Mouse (Mus musculus): ENCODE measurements around the gene Wap. TPM values are rescaled to one million over a fixed set of nuclear protein-coding genes. Genes with fewer than 3 reads are reported as not detected.
A peak's percentile ranks its signal among the peaks of the same experiment; 100 is the strongest.

Wap gene
- polyA plus RNA-seq, 1 experiment from 2014 or later: not detected

DNA sequence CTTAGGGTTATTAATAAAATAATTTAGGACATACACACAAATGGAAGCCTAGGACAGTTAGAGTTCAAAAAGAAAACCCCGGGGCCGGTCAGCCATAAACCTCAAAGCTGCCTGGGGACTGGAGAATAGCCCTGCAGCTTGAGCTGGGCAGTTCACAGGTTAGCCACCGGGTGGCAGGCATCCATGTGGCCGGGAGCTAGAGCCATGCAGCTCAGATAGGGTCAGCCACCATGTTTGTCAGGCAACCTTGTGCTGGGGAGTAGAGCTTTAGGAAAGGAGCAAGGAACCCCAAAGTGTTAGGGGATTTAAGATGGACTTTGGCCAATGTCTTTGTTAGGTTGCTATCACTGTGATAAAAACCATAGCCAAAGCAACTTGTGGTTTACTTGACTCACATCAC lies 9.9 kb downstream of the Wap start:
- Histone ChIP-seq H3K9me3 (no peaks in the 10 kb centered on the region), H3K4me3 (replicated peaks) (no peak overlapping the region), H3K9ac (replicated peaks) (no peak overlapping the region), H3K27ac (no peak overlapping the region), H3K4me1 (replicated peaks) (peaks cover 22% of the 10 kb centered on the region), H3K36me3 (peaks cover 13% of the 10 kb centered on the region), H3K4me2 (no peak overlapping the region), H3K27me3 (no peaks in the 10 kb centered on the region)
- ATAC-seq (ENCODE audit: insufficient number of reproducible peaks, insufficient read depth, low FRiP score, low TSS enrichment, low read depth): no peak
- WGBS: 33% methylated on average over 4 of the region's 4 CpGs

DNA sequence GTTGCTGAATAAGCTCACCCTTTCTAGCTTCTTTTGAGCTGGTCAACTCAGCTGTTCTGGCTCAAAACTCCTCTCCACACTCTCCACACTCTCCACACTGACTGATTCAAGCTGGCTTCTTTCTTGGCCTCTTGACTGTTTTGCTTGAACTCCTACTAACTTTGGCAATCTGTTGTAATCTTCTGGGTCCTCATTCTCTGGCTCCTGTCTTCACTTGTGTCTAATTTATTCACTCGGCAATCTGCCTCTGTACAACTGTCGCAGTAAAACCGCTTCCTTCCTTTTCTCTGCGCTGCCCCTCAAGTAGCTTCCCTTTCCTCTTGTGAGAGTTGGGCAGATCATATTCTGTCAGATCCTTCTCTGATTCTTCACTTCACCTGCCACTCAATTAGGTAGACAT lies 10.7 kb downstream of the Wap start:
- no peak overlapping the region for H3K4me2 ChIP-seq
- no peak overlapping the region for H3K27ac ChIP-seq
- no peaks in the 10 kb centered on the region for H3K9me3 ChIP-seq
- peaks cover 24% of the 10 kb centered on the region for H3K4me1 ChIP-seq (replicated peaks)
- no peak overlapping the region for H3K4me3 ChIP-seq (replicated peaks)
- 93% methylated on average over 4 of the region's 4 CpGs for WGBS
- no peak overlapping the region for H3K9ac ChIP-seq (replicated peaks)
- H3K36me3 ChIP-seq: peaks cover 21% of the 10 kb centered on the region
- H3K27me3 ChIP-seq: no peaks in the 10 kb centered on the region
- ATAC-seq (ENCODE audit: insufficient number of reproducible peaks, insufficient read depth, low FRiP score, low TSS enrichment, low read depth): no peak

DNA sequence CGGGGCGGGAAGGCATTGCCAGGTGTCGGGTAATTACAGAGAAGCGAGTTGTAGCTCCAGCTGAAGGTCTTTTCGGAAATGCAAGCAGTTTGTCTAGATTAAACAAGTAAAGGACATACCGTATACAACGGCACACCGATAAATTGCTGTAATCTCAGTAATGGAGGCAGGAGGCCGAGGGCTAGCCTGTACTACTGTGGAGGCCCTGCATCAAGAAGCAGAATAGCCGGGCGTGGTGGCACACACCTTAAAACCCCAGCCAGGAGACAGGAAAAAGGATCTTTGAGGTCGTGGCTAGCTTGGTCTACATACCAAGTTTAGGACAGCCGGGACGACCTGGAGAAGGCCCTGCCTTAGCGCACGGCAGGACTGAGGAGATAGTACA lies 12.1 kb downstream of the Wap start:
- H3K4me1 ChIP-seq (replicated peaks): peaks cover 24% of the 10 kb centered on the region
- no peaks in the 10 kb centered on the region for H3K9me3 ChIP-seq
- H3K36me3 ChIP-seq: peaks cover 35% of the 10 kb centered on the region
- peak overlapping the region; percentile 91 for H3K27ac ChIP-seq
- ATAC-seq (ENCODE audit: insufficient number of reproducible peaks, insufficient read depth, low FRiP score, low TSS enrichment, low read depth): peak; percentile 16; the same call in 1 of the 2 replicates
- peak overlapping the region; percentile 72 for H3K4me3 ChIP-seq (replicated peaks)
- H3K9ac ChIP-seq (replicated peaks): peak overlapping the region; percentile 73
- H3K4me2 ChIP-seq: peak overlapping the region; percentile 72
- H3K27me3 ChIP-seq: no peaks in the 10 kb centered on the region
- 12% methylated on average over 16 of the region's 16 CpGs for WGBS

DNA sequence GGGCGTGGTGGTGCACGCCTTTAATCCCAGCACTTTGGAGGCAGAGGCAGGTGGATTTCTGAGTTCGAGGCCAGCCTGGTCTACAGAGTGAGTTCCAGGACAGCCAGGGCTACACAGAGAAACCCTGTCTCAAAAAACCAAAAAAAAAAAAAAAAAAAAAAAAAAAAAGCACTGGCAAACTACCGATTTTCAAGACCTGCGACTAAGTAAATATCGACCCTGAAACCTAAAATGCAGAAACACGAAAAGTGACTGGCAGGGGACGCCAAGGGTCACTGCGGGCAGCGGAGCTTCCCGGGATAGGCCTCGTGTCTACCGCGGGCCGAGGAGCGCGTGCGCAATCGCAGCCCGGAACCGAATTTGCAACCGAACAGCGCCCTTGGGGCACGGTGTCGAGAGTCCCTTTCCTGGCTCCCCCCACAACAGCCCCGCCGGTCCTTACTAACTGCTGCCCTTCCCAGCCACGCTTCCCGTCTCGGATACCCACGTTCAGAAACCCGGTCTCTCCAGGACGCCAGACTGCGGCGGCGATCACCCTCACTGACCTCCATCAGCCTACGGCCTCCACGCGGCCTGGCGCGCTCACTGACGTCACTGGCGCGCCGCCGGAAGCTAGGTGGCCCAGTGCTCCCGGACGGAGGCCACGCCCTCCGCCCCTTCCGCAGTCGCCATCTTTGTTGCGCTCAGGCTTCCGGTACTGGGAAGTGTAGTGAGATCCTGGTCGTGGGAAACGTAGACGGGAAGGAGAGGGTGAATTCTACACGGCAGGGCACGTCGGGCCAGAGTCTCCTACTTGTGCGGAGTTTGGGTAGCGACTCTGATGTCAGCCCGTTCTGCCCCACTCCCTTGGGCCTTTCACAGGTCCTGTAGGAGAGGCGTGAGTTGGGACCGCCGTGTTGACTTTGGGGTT lies 12.7 kb downstream of the Wap start, which contains the start of gene Tbrg4:
Tbrg4 (minus strand) TSS at position 590 of the 910 bp plus-strand sequence.
- peak; percentile 93 for ATAC-seq (ENCODE audit: insufficient number of reproducible peaks, insufficient read depth, low FRiP score, low TSS enrichment, low read depth)

DNA sequence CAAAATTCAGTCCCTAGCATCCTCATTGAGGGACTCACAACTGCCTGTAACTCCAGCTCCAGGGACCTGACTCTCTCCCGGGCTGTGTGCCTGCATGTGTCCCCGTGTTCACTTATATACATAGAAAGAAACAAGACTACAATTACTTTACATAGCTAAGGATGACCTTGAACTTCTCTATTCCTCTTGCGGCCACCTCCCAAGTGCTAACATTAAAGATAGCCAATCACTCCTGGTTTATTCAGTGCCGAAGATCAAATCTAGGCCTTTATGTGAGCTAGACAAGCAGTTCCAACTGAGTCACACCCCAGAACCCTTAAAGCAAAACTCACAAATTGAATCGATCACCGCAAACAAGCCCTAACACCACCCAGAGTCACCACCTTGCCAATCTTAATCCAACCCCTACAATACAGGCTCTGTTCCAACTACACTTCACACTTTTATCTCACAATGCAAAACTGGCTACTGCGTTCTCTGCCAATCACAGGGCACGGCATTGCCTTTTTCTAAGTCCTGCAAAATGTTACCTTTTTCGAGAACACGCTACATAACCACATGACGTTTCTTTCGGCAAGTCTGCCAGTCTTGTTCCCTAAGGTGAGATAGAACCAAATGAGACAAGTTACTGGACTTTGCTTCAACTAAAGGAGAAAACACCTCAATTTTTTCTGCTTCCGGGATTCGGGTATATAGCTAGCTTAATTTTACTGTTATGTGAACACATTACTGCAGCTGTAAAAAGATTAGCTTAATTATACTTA lies 13.6 kb downstream of the Wap start:
- Histone ChIP-seq H3K27me3 (no peaks in the 10 kb centered on the region), H3K27ac (no peak overlapping the region), H3K9me3 (no peaks in the 10 kb centered on the region), H3K4me2 (peak overlapping the region; percentile 72), H3K4me3 (replicated peaks) (peak overlapping the region; percentile 72), H3K4me1 (replicated peaks) (peaks cover 24% of the 10 kb centered on the region), H3K36me3 (peaks cover 51% of the 10 kb centered on the region), H3K9ac (replicated peaks) (peak overlapping the region; percentile 73)
- ATAC-seq (ENCODE audit: insufficient number of reproducible peaks, insufficient read depth, low FRiP score, low TSS enrichment, low read depth): no peak
- 69% methylated on average over 14 of the region's 14 CpGs for WGBS

More for the DNA sequence above, 12.7 kb downstream of the Wap start, which contains the start of gene Tbrg4:
- Histone ChIP-seq H3K27ac (peak within 1 kb of the TSS; percentile 91), H3K27me3 (no peaks in the 10 kb centered on the region), H3K9ac (replicated peaks) (peak within 1 kb of the TSS; percentile 73), H3K4me3 (replicated peaks) (peak within 1 kb of the TSS; percentile 72), H3K4me1 (replicated peaks) (peaks cover 24% of the 10 kb centered on the region), H3K4me2 (peak within 1 kb of the TSS; percentile 72), H3K36me3 (peaks cover 41% of the 10 kb centered on the region), H3K9me3 (no peaks in the 10 kb centered on the region)
- WGBS: under 1% methylated on average over 66 of the region's 66 CpGs

DNA sequence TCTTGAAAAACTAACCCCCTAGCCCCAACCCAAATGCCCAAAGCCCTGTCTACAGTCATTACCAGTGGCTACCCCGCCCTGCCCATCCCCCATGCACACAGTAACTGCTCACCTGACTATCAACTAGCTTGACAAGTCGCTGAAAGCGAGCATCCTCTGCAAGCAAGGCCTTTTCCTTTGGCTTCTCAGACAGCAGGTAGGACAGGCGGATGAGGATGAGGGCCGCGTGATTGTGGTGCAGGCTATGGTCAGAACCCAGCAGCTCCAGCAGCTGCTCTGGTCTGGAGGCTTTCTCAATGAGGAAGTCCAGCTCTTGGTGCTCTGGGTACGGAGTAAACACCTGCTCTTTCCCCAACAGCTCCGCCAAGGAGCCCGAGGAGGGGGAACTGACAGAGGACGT lies 14.7 kb downstream of the Wap start:
- H3K4me2 ChIP-seq: 0 out of 2 replicates have a peak overlapping the region, but pooled peaks have one; percentile 72
- ATAC-seq (ENCODE audit: insufficient number of reproducible peaks, insufficient read depth, low FRiP score, low TSS enrichment, low read depth): no peak
- H3K9ac ChIP-seq (replicated peaks): no peak overlapping the region
- H3K4me3 ChIP-seq (replicated peaks): no peak overlapping the region
- peaks cover 62% of the 10 kb centered on the region for H3K36me3 ChIP-seq
- no peaks in the 10 kb centered on the region for H3K9me3 ChIP-seq
- 91% methylated on average over 10 of the region's 10 CpGs for WGBS
- H3K27ac ChIP-seq: no peak overlapping the region
- H3K4me1 ChIP-seq (replicated peaks): peaks cover 24% of the 10 kb centered on the region
- H3K27me3 ChIP-seq: no peaks in the 10 kb centered on the region

DNA sequence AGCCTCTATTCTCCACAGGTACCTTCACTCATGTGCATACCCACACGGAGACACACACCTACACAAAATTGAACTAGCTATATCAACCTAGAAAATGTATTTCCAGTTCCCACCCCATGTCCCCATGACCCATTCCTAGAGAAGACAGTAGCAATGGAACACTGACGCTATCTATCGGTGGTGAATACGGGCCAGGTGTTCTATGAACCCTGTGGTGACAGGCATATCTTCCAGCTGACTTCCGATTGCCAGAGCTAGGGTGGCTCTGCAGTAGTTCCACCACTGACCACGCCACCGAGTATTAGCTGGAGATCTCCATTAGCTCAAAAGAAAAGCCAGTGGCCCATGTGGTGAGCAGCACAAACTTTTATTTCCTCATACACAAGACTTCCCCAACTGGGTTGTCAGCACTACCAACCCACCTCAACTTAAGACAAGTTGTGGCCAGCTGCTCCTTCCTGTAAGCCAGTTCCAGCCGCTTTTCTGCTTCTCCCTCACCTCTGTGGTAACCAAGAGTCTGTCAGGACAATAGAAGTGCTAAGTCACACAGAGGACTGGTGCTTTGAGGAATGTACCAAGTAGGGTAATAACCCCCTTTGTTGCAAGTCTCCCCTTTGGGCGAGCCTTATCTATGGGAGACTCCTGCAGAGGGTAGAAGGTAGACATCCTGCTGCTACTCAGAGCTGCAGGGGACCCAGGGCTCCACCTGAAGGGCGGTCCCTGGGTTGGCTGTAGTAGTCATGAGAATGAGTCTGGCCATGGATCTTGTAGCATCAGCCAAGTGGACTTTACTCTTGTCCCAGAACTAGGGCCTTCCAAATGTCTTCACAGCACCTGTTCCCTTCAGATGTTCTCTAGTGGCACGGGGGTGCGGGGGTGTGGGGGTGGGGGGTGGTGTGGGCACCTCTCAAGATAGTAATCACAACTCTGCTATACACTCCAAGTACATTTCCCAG lies 22.9 kb downstream of the Wap start:
- Histone ChIP-seq H3K36me3 (peaks cover 92% of the 10 kb centered on the region), H3K9ac (replicated peaks) (no peak overlapping the region), H3K4me3 (replicated peaks) (no peak overlapping the region), H3K4me1 (replicated peaks) (no peaks in the 10 kb centered on the region), H3K4me2 (no peak overlapping the region), H3K9me3 (no peaks in the 10 kb centered on the region), H3K27ac (no peak overlapping the region), H3K27me3 (no peaks in the 10 kb centered on the region)
- WGBS: 90% methylated on average over 12 of the region's 12 CpGs
- no peak for ATAC-seq (ENCODE audit: insufficient number of reproducible peaks, insufficient read depth, low FRiP score, low TSS enrichment, low read depth)

DNA sequence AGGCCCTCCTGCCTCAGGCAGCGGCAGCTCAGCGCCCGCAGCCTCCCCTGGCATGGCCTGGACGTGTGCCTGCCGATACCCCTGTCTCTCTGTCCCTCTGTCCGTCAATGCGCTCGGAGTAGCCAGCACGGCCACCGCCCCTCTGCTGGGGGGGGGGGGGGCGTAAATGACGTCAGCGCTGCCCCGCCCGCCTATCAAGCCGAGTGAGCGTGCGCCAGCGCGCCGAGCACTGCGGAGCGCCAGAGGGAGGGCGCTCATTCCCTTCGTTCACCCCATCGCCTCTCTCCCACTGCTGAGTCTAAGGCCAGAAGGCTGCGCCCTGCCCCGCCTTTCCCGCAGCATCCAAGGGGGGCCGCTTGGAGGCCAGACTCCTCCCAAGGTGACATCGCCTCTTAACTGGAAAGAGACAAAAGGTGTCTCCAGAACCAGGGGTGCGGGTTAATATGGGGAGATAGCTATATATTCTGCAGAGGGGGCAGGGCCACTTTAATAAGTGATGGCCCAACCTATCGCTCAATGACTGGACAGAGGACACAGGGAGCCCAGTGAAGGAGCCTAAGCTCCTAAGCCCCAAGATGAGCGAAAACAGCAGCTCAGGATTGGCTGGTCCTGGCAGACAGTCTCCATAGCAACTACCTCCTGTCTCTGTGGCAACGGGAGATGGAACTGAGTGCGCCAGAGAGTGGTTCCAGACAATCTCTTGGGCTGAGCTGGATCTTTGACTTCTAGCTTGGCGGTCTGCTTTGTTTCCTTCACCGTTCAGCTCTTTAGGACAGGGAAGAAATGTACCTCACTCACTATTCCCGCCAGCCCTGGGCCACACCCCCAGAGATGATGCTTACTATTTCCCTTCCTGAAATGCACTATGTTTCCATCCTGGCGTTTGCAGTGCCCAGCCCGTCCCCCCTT lies 32.7 kb downstream of the Wap start, which contains the start of gene Nacad:
Nacad (minus strand) TSS at position 563 of the 909 bp plus-strand sequence.
- peak within 1 kb of the TSS; percentile 77 for H3K4me2 ChIP-seq
- peak within 1 kb of the TSS; percentile 45 for H3K4me3 ChIP-seq (replicated peaks)
- WGBS: 6% methylated on average over 38 of the region's 41 CpGs
- H3K36me3 ChIP-seq: peaks cover 5% of the 10 kb centered on the region
- H3K27me3 ChIP-seq: peaks cover 56% of the 10 kb centered on the region
- H3K4me1 ChIP-seq (replicated peaks): peaks cover 22% of the 10 kb centered on the region; the same call in 1 of the 2 replicates
- peak; percentile 73 for ATAC-seq (ENCODE audit: insufficient number of reproducible peaks, insufficient read depth, low FRiP score, low TSS enrichment, low read depth)
- H3K27ac ChIP-seq: no peak within 1 kb of the TSS
- H3K9ac ChIP-seq (replicated peaks): peak within 1 kb of the TSS; percentile 47
- H3K9me3 ChIP-seq: no peaks in the 10 kb centered on the region

DNA sequence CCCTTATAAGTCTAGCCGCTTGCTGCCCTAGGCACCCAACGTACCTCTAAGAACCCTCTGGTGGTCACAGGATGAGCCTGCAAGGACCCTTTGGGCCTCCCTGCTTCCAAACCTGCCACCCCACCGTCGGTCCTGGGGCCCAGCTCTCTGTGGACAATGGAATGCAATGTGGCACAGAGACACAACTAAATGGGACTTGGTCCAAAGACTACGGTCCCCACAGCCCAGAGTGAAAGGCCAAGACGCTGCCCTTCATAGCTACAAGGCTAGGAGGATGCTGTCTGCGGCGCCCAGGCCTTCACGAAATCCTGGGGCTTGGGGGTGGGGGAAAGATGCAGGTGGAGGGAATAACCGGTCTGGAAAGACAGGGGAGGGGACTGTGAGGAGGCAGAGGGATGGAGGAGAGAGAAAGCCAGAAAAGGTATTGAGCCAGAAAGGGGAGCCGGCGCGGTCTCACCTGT lies 33.4 kb downstream of the Wap start:
- peak overlapping the region; percentile 47 for H3K9ac ChIP-seq (replicated peaks)
- H3K4me1 ChIP-seq (replicated peaks): peaks cover 22% of the 10 kb centered on the region; the same call in 1 of the 2 replicates
- no peak overlapping the region for H3K27ac ChIP-seq
- H3K27me3 ChIP-seq: peaks cover 56% of the 10 kb centered on the region
- WGBS: 23% methylated on average over 11 of the region's 13 CpGs
- ATAC-seq (ENCODE audit: insufficient number of reproducible peaks, insufficient read depth, low FRiP score, low TSS enrichment, low read depth): no peak
- H3K9me3 ChIP-seq: no peaks in the 10 kb centered on the region
- peak overlapping the region; percentile 45 for H3K4me3 ChIP-seq (replicated peaks)
- H3K4me2 ChIP-seq: peak overlapping the region; percentile 77
- H3K36me3 ChIP-seq: no peaks in the 10 kb centered on the region

DNA sequence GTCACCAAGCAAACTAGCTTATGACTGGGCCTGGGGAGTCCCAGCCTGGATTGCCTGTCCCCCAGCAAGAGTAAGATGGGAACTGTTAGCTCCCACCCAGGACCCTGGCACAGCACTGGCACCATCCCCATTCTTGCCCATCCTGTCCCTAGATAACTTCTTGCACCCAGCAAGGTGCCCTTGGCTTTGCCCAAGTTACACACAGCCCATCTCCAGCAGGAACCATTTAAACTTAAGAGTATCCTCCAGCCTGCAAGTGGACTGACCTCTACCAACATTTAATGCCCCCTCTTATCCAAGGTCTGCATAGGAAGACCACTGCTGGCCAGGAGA lies 33.9 kb downstream of the Wap start:
- Histone ChIP-seq H3K4me3 (replicated peaks) (no peak overlapping the region), H3K4me1 (replicated peaks) (peaks cover 22% of the 10 kb centered on the region; the same call in 1 of the 2 replicates), H3K9ac (replicated peaks) (no peak overlapping the region), H3K36me3 (no peaks in the 10 kb centered on the region), H3K27ac (no peak overlapping the region), H3K4me2 (peak overlapping the region; percentile 77), H3K27me3 (peaks cover 56% of the 10 kb centered on the region), H3K9me3 (no peaks in the 10 kb centered on the region)
- ATAC-seq (ENCODE audit: insufficient number of reproducible peaks, insufficient read depth, low FRiP score, low TSS enrichment, low read depth): no peak
